Comparison of ENCODE assay signal across 12 mouse cellular contexts in genomic region chr9:44999171-44999570, GRCm38 (mm10). TPM values are rescaled to one million over a fixed set of nuclear protein-coding genes. Genes with fewer than 3 reads are reported as not detected.
DNase-seq lines count a peak whose midpoint lies in the region; ATAC-seq and TF ChIP-seq lines count a peak whose summit lies in the region.
"Had no signal": no experiment of that assay in that cellular context is flagged by ENCODE, and none has a peak within 500 bp of the region (broad histone marks: within the 10 kb centered on the region; RNA-seq: fewer than 3 reads in every experiment).

No protein-coding gene starts in this region.

- peak; percentile 17 for DNase-seq in adrenal gland, adult 2 months
- no peak for DNase-seq in adrenal gland, postnatal 14 days
- DNase-seq in layer of hippocampus, adult 2 months (ENCODE audit: low spot score in 2 of 2) = no peak
- no peak for DNase-seq in layer of hippocampus, adult 8-10 months (ENCODE audit: low spot score in 2 of 2)
- peak; percentile 47 for DNase-seq in cerebellum, adult 8-10 months
- peak; percentile 38 for DNase-seq in skeletal muscle tissue, adult 2 months (ENCODE audit: low read depth, low spot score)
- no peak for DNase-seq in heart, adult 8-10 months (ENCODE audit: low spot score)

- peak; percentile 39 for TF ChIP-seq CTCF in layer of hippocampus, adult 2 months (conservative IDR thresholded peaks at IDR 0.05)

- H3K9me3 ChIP-seq in midbrain, embryonic 13.5 days = no peaks in the 10 kb centered on the region
- H3K9me3 ChIP-seq: liver, embryonic 15.5 days; midbrain, embryonic 15.5 days had no signal

- H3K36me3 ChIP-seq in midbrain, embryonic 13.5 days = no peaks in the 10 kb centered on the region
- H3K36me3 ChIP-seq: liver, embryonic 15.5 days; midbrain, embryonic 15.5 days had no signal

- no peaks in the 10 kb centered on the region for H3K27me3 ChIP-seq in midbrain, embryonic 13.5 days
- H3K27me3 ChIP-seq: midbrain, embryonic 15.5 days had no signal

- H3K4me1 ChIP-seq in midbrain, embryonic 13.5 days (replicated peaks) = no peaks in the 10 kb centered on the region
- H3K4me1 ChIP-seq: liver, embryonic 15.5 days; midbrain, embryonic 15.5 days had no signal

- 70% methylated on average over 6 of the region's 6 CpGs for WGBS in midbrain, embryonic 13.5 days

- no peak overlapping the region for H3K4me2 ChIP-seq in midbrain, embryonic 13.5 days (replicated peaks)
- H3K4me2 ChIP-seq: liver, embryonic 15.5 days; midbrain, embryonic 15.5 days had no signal

- ATAC-seq in midbrain, embryonic 13.5 days = no peak
- ATAC-seq: midbrain, embryonic 15.5 days had no signal

- no peak overlapping the region for H3K4me3 ChIP-seq in layer of hippocampus, adult 2 months
- no peak overlapping the region for H3K4me3 ChIP-seq in midbrain, embryonic 13.5 days (replicated peaks)
- H3K4me3 ChIP-seq: liver, embryonic 15.5 days; midbrain, embryonic 15.5 days had no signal

- H3K9ac ChIP-seq in midbrain, embryonic 13.5 days (replicated peaks) = no peak overlapping the region
- H3K9ac ChIP-seq: liver, embryonic 15.5 days; midbrain, embryonic 15.5 days had no signal

- H3K27ac ChIP-seq in layer of hippocampus, adult 2 months = no peak overlapping the region
- no peak overlapping the region for H3K27ac ChIP-seq in midbrain, embryonic 13.5 days
- H3K27ac ChIP-seq: liver, embryonic 15.5 days; midbrain, embryonic 15.5 days had no signal

RNA-seq across cellular contexts. Expression of gene Cd3e, which starts 10.3 kb away (rescaled TPM):
- total RNA-seq in adrenal gland, adult 2 months (2021) = 1 to 10 TPM in 1 of 2 experiments, under 1 TPM in 1; 0.55 to 1.5 TPM
- polyA plus RNA-seq in adrenal gland, adult 2 months (2012; rRNA removed) = 0.34 and 0.42 TPM in 2 replicates
- 1.8 and 19.1 TPM in 2 replicates for total RNA-seq in adrenal gland, postnatal 14 days (2021)
- not detected for total RNA-seq in layer of hippocampus, adult 2 months (2021)
- under 1 TPM in 2 of 4 experiments, not detected in 2; 0.27 to 0.33 TPM for total RNA-seq in layer of hippocampus, adult 8-10 months (2022)
- not detected in 2 replicates for polyA plus RNA-seq in midbrain, embryonic 13.5 days (2015; fragmentation: Nextera tagmentation; extraction: Ambion mirVana)
- 1 to 10 TPM in 2 of 4 experiments, not detected in 2; 1.3 to 1.5 TPM for total RNA-seq in heart, adult 8-10 months (2022)
- polyA plus RNA-seq: hindbrain, embryonic 11.5 days; liver, embryonic 15.5 days had no signal

RNA-seq across cellular contexts. Expression of gene Cd3d, which starts 17.6 kb away (rescaled TPM):
- total RNA-seq in adrenal gland, adult 2 months (2021) = under 1 TPM in 1 of 2 experiments, not detected in 1; 0.90 TPM
- 0.06 TPM in 1 of 2 replicates, not detected in the other for polyA plus RNA-seq in adrenal gland, adult 2 months (2012; rRNA removed)
- 1.5 and 12.5 TPM in 2 replicates for total RNA-seq in adrenal gland, postnatal 14 days (2021)
- not detected for total RNA-seq in layer of hippocampus, adult 2 months (2021)
- total RNA-seq in layer of hippocampus, adult 8-10 months (2022) = not detected
- not detected in 2 replicates for polyA plus RNA-seq in midbrain, embryonic 13.5 days (2015; fragmentation: Nextera tagmentation; extraction: Ambion mirVana)
- not detected for total RNA-seq in heart, adult 8-10 months (2022)
- total RNA-seq: left cerebral cortex, adult 8-10 months had no signal
- polyA plus RNA-seq: hindbrain, embryonic 11.5 days; midbrain, embryonic 15.5 days had no signal

RNA-seq across cellular contexts. Expression of gene Cd3g, which starts 18.9 kb away (rescaled TPM):
- 1 to 10 TPM in 1 of 2 experiments, not detected in 1; 1.0 TPM for total RNA-seq in adrenal gland, adult 2 months (2021)
- 0.21 TPM in 1 of 2 replicates, not detected in the other for polyA plus RNA-seq in adrenal gland, adult 2 months (2012; rRNA removed)
- total RNA-seq in adrenal gland, postnatal 14 days (2021) = 2.2 and 14.5 TPM in 2 replicates
- total RNA-seq in layer of hippocampus, adult 2 months (2021) = not detected
- total RNA-seq in layer of hippocampus, adult 8-10 months (2022) = under 1 TPM in 2 of 4 experiments, not detected in 2; 0.38 to 0.43 TPM
- polyA plus RNA-seq in midbrain, embryonic 13.5 days (2015; fragmentation: Nextera tagmentation; extraction: Ambion mirVana) = not detected in 2 replicates
- total RNA-seq in heart, adult 8-10 months (2022) = 1 to 10 TPM in 2 of 4 experiments, under 1 TPM in 2; 0.34 to 1.2 (median 0.75) TPM
- total RNA-seq: left cerebral cortex, adult 8-10 months had no signal
- polyA plus RNA-seq: hindbrain, embryonic 11.5 days; midbrain, embryonic 15.5 days had no signal

RNA-seq across cellular contexts. Expression of gene Ube4a, which starts 33.8 kb away (rescaled TPM):
- total RNA-seq in adrenal gland, adult 2 months (2021) = 100 to 1,000 TPM in 1 of 2 experiments, 10 to 100 TPM in 1; 90.8 to 121 TPM
- 4.1 and 6.4 TPM in 2 replicates for polyA plus RNA-seq in adrenal gland, adult 2 months (2012; rRNA removed)
- 89.5 and 100 TPM in 2 replicates for total RNA-seq in adrenal gland, postnatal 14 days (2021)
- total RNA-seq in layer of hippocampus, adult 2 months (2021) = 10 to 100 TPM; 73.0 to 75.2 TPM
- total RNA-seq in layer of hippocampus, adult 8-10 months (2022) = 10 to 100 TPM; 69.7 to 84.9 (median 72.3) TPM
- polyA plus RNA-seq in midbrain, embryonic 13.5 days (2015; fragmentation: Nextera tagmentation; extraction: Ambion mirVana) = 36.9 and 39.5 TPM in 2 replicates
- 10 to 100 TPM; 33.8 to 42.1 (median 35.3) TPM for total RNA-seq in heart, adult 8-10 months (2022)

RNA-seq across cellular contexts. Expression of gene Mpzl2, which starts 40.4 kb away (rescaled TPM):
- total RNA-seq in adrenal gland, adult 2 months (2021) = 10 to 100 TPM in 1 of 2 experiments, 1 to 10 TPM in 1; 9.2 to 12.5 TPM
- 3.7 and 4.9 TPM in 2 replicates for polyA plus RNA-seq in adrenal gland, adult 2 months (2012; rRNA removed)
- 13.0 and 15.3 TPM in 2 replicates for total RNA-seq in adrenal gland, postnatal 14 days (2021)
- total RNA-seq in layer of hippocampus, adult 2 months (2021) = under 1 TPM; 0.54 to 0.90 TPM
- 1 to 10 TPM; 1.3 TPM for total RNA-seq in layer of hippocampus, adult 8-10 months (2022)
- polyA plus RNA-seq in midbrain, embryonic 13.5 days (2015; fragmentation: Nextera tagmentation; extraction: Ambion mirVana) = 0.30 and 0.36 TPM in 2 replicates
- total RNA-seq in heart, adult 8-10 months (2022) = 1 to 10 TPM in 1 of 4 experiments, under 1 TPM in 3; 0.50 to 1.5 (median 0.88) TPM

Comparison
In these comparisons a context has a peak if more than half of its experiments do, and no peak if none do; other contexts are left out.
1. DNase-seq: peak in adrenal gland, adult 2 months (single experiment), cerebellum, adult 8-10 months (single experiment) and skeletal muscle tissue, adult 2 months (single experiment); none in adrenal gland, postnatal 14 days (single experiment), layer of hippocampus, adult 2 months (0 of 2), layer of hippocampus, adult 8-10 months (0 of 2) and heart, adult 8-10 months (single experiment).